Mouse (Mus musculus) spleen, adult 2 months (tissue): ENCODE results near the gene Pxk. TPM values are rescaled to one million over a fixed set of nuclear protein-coding genes. Genes with fewer than 3 reads are reported as not detected.

ENCODE experiments used
- DNase-seq, 2 experiments: peaks; one replicate each; pipeline versions ENCODE4 v3.0.0 to v3.0.0-alpha.2; 2012 to 2021; ENCODE audit warnings: low spot score in 2 of 2, low read depth in 1 of 2
- H3K27ac ChIP-seq: fragments of 200-500 bp; 2 replicates; pipeline ENCODE4 v1.5.1; 2012; ENCODE audit warnings: low read length, inconsistent platforms; ENCODE audit not compliant: insufficient read depth
- H3K27me3 ChIP-seq: fragments of 200-500 bp; 2 replicates; pipeline ENCODE4 v1.6.1; 2012; ENCODE audit warnings: mild to moderate bottlenecking, moderate library complexity, low read length, inconsistent platforms; ENCODE audit not compliant: control insufficient read depth, insufficient read depth
- H3K36me3 ChIP-seq: fragments of 200-500 bp; 2 replicates; pipeline ENCODE4 v1.6.1; 2012; ENCODE audit warnings: mild to moderate bottlenecking, low read length, inconsistent platforms; ENCODE audit not compliant: control insufficient read depth, insufficient read depth
- H3K4me1 ChIP-seq: fragments of 200-500 bp; 2 replicates; pipeline ENCODE4 v1.6.1; 2011; ENCODE audit warnings: inconsistent platforms; ENCODE audit not compliant: control insufficient read depth, insufficient read depth, insufficient read length
- H3K4me3 ChIP-seq: fragments of 200-500 bp; 2 replicates; pipeline ENCODE4 v1.5.1; 2011; ENCODE audit warnings: mild to moderate bottlenecking, inconsistent platforms; ENCODE audit not compliant: insufficient read depth, insufficient read length; ENCODE audit errors: extremely low read depth
- CTCF ChIP-seq: fragments of 200-500 bp; IDR thresholded peaks from 2 replicates; pipeline ENCODE4 v1.5.1; 2011; ENCODE audit warnings: mild to moderate bottlenecking, inconsistent platforms; ENCODE audit not compliant: insufficient read depth, insufficient read length, insufficient replicate concordance; ENCODE audit errors: extremely low read depth
- POLR2A ChIP-seq: fragments of 200-500 bp; IDR thresholded peaks from 2 replicates; pipeline ENCODE4 v1.6.1; 2011; ENCODE audit warnings: low read depth, low read length, inconsistent platforms
- WGBS: fragments of 180-500 bp; shearing (Covaris S2); methylation state at CpG from one replicate; pipeline ENCODE4 v1.1.7; 2018; 5-methylcytosine and 5-hydroxymethylcytosine counted together
- polyA plus RNA-seq: library from polyadenylated mRNA; depleted of rRNA; stranded (reverse); fragments of >200 nt; gene quantifications from 2 replicates; pipeline ENCODE4 v1.2.3, GENCODE M21; 2012; rRNA removed

Pxk gene
- polyA plus RNA-seq, 1 experiment: 42.5 TPM

GRCm38 (mm10) chr14:8209896-8210295, 111.9 kb downstream of the Pxk start:
- Histone ChIP-seq H3K36me3 (no peaks in the 10 kb centered on the region), H3K4me1 (no peaks in the 10 kb centered on the region; the same call in 1 of the 2 replicates), H3K27ac (no peak overlapping the region), H3K27me3 (no peaks in the 10 kb centered on the region), H3K4me3 (no peak overlapping the region)
- TF ChIP-seq POLR2A: no peak
- DNase-seq: no peak
- 86% methylated on average over 2 of the region's 2 CpGs for WGBS

- Histone ChIP-seq H3K36me3 (no peaks in the 10 kb centered on the region), H3K27me3 (no peaks in the 10 kb centered on the region), H3K27ac (no peak overlapping the region), H3K4me1 (peaks cover 2% of the 10 kb centered on the region), H3K4me3 (no peak overlapping the region)
- 93% methylated on average over 2 of the region's 2 CpGs for WGBS
- TF ChIP-seq CTCF (no peak), POLR2A (no peak)
- no peak for DNase-seq
Measured at GRCm38 (mm10) chr14:8212996-8213395, 115.0 kb downstream of the Pxk start.

GRCm38 (mm10) chr14:8213803-8214224, 115.8 kb downstream of the Pxk start, which contains the start of gene Kctd6:
Gene Kctd6 (plus strand): TSS chr14:8214140.
- Histone ChIP-seq H3K36me3 (no peaks in the 10 kb centered on the region), H3K27ac (peak within 1 kb of the TSS; percentile 43), H3K4me3 (peak within 1 kb of the TSS; percentile 71), H3K4me1 (peaks cover 8% of the 10 kb centered on the region), H3K27me3 (no peaks in the 10 kb centered on the region)
- DNase-seq: peak; percentile 82 to 98
- TF ChIP-seq POLR2A (no peak), CTCF (peak; percentile 63; the same call in 1 of the 2 replicates)
- WGBS: under 1% methylated on average over 43 of the region's 49 CpGs

Other genes with a start within 250 kb of the Pxk start
- not detected in 2 replicates for gene Gm45521, start 140.9 kb upstream of the Pxk start, polyA plus RNA-seq
- 69.2 and 69.9 TPM in 2 replicates for gene Dnase1l3, start 103.6 kb upstream of the Pxk start, polyA plus RNA-seq
- gene Abhd6, start 95.3 kb upstream of the Pxk start, polyA plus RNA-seq: 8.3 and 8.6 TPM in 2 replicates
- 3.0 and 4.7 TPM in 2 replicates for gene Rpp14, start 17.8 kb upstream of the Pxk start, polyA plus RNA-seq
- gene Pdhb, start 74.8 kb downstream of the Pxk start, polyA plus RNA-seq: 21.1 and 21.9 TPM in 2 replicates
- 4.4 and 4.9 TPM in 2 replicates for gene Kctd6, start 115.9 kb downstream of the Pxk start, polyA plus RNA-seq
- 0.11 TPM in 1 of 2 replicates, not detected in the other for gene Acox2, start 161.1 kb downstream of the Pxk start, polyA plus RNA-seq
- gene Fam107a, start 219.8 kb downstream of the Pxk start, polyA plus RNA-seq: 0.60 and 0.85 TPM in 2 replicates